Mouse (Mus musculus) heart, adult 2 months (tissue): ENCODE measurements at regions not wholly inside any gene's neighbourhood (a gene's known extent, or its start where the extent isn't known, plus 50 kb on each side); places are given as distances from the start of the nearest gene placed in this dataset.

Source experiments
- CTCF ChIP-seq: fragments of 200-600 bp; IDR thresholded peaks from 2 replicates; pipeline ENCODE4 v1.8.1; 2022; ENCODE audit warnings: antibody characterized with exemption, mild to moderate bottlenecking, moderate library complexity
- EP300 ChIP-seq: fragments of 200-500 bp; IDR thresholded peaks from 2 replicates; pipeline ENCODE4 v1.6.1; 2011; ENCODE audit warnings: low read depth, low read length, control low read depth; ENCODE audit not compliant: insufficient read depth
- POLR2A ChIP-seq: fragments of 200-500 bp; IDR thresholded peaks from 2 replicates; pipeline ENCODE4 v1.6.1; 2011; ENCODE audit warnings: mild to moderate bottlenecking, low read depth, low read length, control low read depth; ENCODE audit not compliant: insufficient read depth

DNA sequence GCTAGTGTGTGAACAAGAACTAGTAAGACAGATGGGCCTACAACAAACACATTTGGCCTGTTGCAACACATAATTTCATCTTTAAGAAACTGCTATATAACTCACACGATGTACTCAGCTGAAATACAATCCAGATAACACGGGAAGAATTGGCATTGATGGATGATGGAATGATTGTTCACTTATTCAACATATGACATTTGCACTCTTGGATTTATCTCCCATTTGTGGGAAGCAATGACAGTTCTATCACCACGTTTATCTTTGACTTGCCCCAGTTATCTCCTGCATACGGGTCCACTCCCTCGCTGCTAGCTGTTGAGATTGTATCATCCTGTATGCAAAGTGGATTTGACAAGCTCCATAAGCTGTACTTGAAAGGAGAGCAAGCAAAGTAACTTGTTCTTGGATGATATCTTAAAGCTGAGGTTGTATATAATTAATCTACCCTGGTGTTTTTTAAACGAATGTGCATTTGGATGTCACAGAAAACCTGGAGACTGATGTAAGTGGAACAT lies 2474.9 kb upstream of the Gm7489 start:
- TF ChIP-seq POLR2A (no peak), CTCF (no peak), EP300 (no peak)
